Mouse (Mus musculus) lung, embryonic 14.5 days (tissue): ENCODE data around the gene Ociad2. TPM values are rescaled to one million over a fixed set of nuclear protein-coding genes. Genes with fewer than 3 reads are reported as not detected.

Experiments
- ATAC-seq: fragments of 200-750 bp; cut with Nextera tagmentation; 2 replicates; pipeline ENCODE4 v1.8.0; 2017; ENCODE audit warnings: mild to moderate bottlenecking, moderate TSS enrichment, moderate library complexity; ENCODE audit not compliant: insufficient read depth
- DNase-seq: peaks from one replicate; pipeline ENCODE4 v3.0.0-alpha.2; 2015
- H3K27ac ChIP-seq: fragments of 300-500 bp; sonication (generic); 2 replicates; pipeline ENCODE4 v1.5.1; 2014; ENCODE audit warnings: low read depth, mild to moderate bottlenecking, moderate library complexity
- H3K27me3 ChIP-seq: fragments of 300-500 bp; sonication (generic); 2 replicates; pipeline ENCODE4 v1.6.1; 2014; ENCODE audit warnings: low read length, control low read depth; ENCODE audit not compliant: insufficient read depth
- H3K36me3 ChIP-seq: fragments of 300-500 bp; sonication (generic); 2 replicates; pipeline ENCODE4 v1.6.1; 2014; ENCODE audit warnings: control low read depth; ENCODE audit not compliant: insufficient read depth
- H3K4me1 ChIP-seq: fragments of 300-500 bp; sonication (generic); 2 replicates; pipeline ENCODE4 v1.6.1; 2014; ENCODE audit warnings: antibody characterized with exemption, control low read depth; ENCODE audit not compliant: insufficient read depth
- H3K4me2 ChIP-seq: fragments of 300-500 bp; sonication (generic); 2 replicates; pipeline ENCODE4 v1.6.1; 2014; ENCODE audit warnings: mild to moderate bottlenecking
- H3K4me3 ChIP-seq: fragments of 300-500 bp; sonication (generic); 2 replicates; pipeline ENCODE4 v1.5.1; 2014; ENCODE audit warnings: low read depth, low read length
- H3K9ac ChIP-seq: fragments of 300-500 bp; sonication (generic); 2 replicates; pipeline ENCODE4 v1.6.1; 2014
- H3K9me3 ChIP-seq: fragments of 300-500 bp; sonication (generic); 2 replicates; pipeline ENCODE4 v1.6.1; 2016; ENCODE audit warnings: low read depth, low read length, control low read depth
- CTCF ChIP-seq: IDR thresholded peaks from 2 replicates; pipeline ENCODE4 v1.5.1; 2016; ENCODE audit warnings: antibody characterized with exemption, low read depth
- WGBS: fragments of 180-500 bp; shearing (Covaris S2); extraction: QIAGEN DNeasy Blood & Tissue Kit; methylation state at CpG from one replicate; pipeline ENCODE4 v1.1.7; 2014; 5-methylcytosine and 5-hydroxymethylcytosine counted together
- polyA plus RNA-seq: library from polyadenylated mRNA; unstranded; fragments of >200 nt; fragmentation: Nextera tagmentation; extraction: Ambion mirVana; gene quantifications from 2 replicates; pipeline ENCODE4 v1.2.1, GENCODE M21; 2014

Gene Ociad2
- polyA plus RNA-seq, 1 experiment from 2014 or later, result 29.3 TPM

DNA sequence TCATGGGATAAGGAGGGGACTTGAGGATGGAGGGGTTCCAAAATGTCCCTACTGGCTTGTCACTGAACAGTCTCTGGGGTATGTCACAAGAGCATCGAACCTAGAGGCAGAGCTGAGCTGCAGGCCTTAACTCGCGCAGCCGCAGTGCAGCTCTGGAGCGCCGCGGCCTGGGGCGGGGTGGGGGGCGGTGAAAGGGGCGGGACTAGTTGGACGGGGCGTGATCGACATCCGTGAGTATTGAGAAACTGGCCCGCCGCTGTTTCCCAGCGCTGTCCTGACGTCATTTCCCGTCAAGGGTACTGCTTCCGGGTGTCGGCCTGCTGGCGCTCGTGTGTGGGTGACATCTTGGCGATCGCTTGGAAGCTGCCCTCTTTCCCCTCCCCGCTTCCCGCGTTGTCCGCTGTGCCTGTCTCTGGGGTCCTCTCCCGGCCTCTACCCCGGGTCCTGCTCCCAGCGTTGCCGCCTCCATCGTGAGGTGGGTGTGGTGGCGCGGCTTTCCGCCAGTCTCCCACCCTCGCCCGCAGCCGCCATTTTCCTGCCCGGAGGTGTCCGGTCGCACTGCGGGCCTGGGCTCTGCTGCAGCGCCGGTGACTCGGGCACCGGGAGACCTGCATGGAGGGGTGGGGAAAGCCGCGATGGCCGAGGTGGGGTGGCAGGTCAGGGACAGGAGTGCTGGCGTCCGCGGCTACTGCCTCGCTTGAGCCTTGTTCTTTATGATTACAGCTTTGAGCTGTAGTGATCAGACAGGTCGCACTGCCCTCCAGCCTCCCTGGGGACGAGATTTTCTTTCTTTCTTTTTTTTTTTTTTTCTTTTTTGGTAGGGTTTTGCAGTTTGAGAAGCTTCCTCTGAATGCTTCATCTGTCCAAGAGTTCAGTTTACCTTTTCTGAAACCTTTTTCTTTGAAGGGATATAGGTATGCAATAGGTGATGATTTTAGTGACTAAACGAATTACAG is 48.0 kb downstream of the Ociad2 start, which contains the start of gene Ociad1:
Gene Ociad1, plus strand, starts transcription at position 283 of the 956 bp plus-strand sequence.
- Histone ChIP-seq H3K9ac (peak within 1 kb of the TSS; percentile 96), H3K27me3 (no peaks in the 10 kb centered on the region), H3K4me1 (peaks cover 6% of the 10 kb centered on the region; the same call in 1 of the 2 replicates), H3K9me3 (no peaks in the 10 kb centered on the region), H3K4me2 (peak within 1 kb of the TSS; percentile 82), H3K36me3 (peaks cover 23% of the 10 kb centered on the region), H3K27ac (peak within 1 kb of the TSS; percentile 93), H3K4me3 (peak within 1 kb of the TSS; percentile 91)
- under 1% methylated on average over 58 of the region's 58 CpGs for WGBS
- peak; percentile 32; the same call in 1 of the 2 replicates for TF ChIP-seq CTCF
- ATAC-seq (peak; percentile 99), DNase-seq (peak; percentile 99)

DNA sequence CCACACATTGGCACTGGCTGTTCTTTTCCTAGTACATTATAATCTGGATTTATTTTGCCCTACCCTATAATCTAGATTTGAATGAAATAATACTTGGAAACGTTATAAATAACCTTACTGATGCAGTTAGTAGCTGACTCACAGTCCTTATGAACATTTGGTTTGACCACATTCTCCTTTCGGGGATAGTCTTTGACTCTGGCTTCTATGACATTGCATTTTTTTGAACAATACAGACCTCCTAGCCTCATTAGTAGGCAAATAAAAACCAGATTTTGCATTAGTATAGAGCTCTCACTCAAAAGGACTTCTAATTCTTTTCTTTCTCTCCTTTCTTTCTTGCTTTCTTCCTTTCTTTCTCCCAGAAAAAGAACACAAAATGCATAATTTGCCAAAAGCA is 50.9 kb downstream of the Ociad2 start:
- Histone ChIP-seq H3K27me3 (no peaks in the 10 kb centered on the region), H3K4me2 (no peak overlapping the region), H3K36me3 (peaks cover 3% of the 10 kb centered on the region), H3K9me3 (no peaks in the 10 kb centered on the region), H3K4me3 (no peak overlapping the region), H3K27ac (no peak overlapping the region), H3K4me1 (peaks cover 6% of the 10 kb centered on the region; the same call in 1 of the 2 replicates), H3K9ac (no peak overlapping the region)
- ATAC-seq (no peak), DNase-seq (no peak)
- WGBS, result 62% methylated on average over 2 of the region's 2 CpGs
- no peak for TF ChIP-seq CTCF

DNA sequence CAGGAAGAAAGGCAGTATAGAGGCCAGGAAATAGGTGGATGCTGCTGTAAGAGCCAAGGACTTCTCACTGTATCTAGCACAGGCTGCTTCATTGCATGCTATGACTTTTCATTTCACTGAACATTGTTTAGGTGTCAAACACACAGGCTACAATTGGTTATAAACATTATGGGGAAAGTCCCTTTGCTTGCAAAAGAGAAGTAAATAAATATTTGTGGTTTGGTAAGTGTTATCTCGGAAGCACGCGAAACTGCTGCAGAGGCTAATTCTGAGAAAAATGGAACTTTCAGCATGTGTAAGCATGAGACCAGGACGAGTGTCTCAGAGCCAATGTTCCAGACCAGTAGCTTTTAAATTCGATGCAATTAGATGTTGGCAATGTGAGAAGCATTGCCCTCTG is 54.2 kb downstream of the Ociad2 start:
- no peak for TF ChIP-seq CTCF
- Histone ChIP-seq H3K9ac (no peak overlapping the region), H3K4me1 (no peaks in the 10 kb centered on the region), H3K9me3 (no peaks in the 10 kb centered on the region), H3K36me3 (no peaks in the 10 kb centered on the region), H3K27me3 (no peaks in the 10 kb centered on the region), H3K4me3 (no peak overlapping the region), H3K27ac (no peak overlapping the region), H3K4me2 (no peak overlapping the region)
- no peak for ATAC-seq
- WGBS, result 69% methylated on average over 5 of the region's 5 CpGs
- no peak for DNase-seq

DNA sequence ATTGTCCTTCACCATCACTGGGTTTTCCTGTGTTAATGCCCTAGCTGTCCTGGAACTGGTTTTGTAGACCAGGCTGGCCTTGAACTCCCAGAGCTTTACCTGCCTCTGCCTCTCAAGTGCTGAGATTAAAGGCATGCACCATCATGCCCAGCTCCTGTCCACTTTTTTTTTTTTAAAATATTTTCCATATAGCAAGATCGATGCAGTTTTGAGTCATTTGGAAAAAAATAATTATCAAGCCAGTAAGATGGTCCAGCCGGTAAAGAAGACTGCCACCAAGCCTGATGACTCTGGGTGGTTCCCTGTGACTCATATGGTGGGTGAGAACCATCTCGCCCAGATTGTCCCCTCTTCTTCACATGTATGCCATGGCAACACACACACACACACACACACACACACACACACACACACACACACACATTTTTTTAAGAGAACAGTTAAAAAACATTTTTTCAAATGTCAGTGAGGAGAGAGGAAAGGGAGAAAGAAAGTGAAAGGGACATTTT is 55.3 kb downstream of the Ociad2 start:
- Histone ChIP-seq H3K4me1 (no peaks in the 10 kb centered on the region), H3K4me2 (no peak overlapping the region), H3K36me3 (no peaks in the 10 kb centered on the region), H3K27me3 (no peaks in the 10 kb centered on the region), H3K9me3 (no peaks in the 10 kb centered on the region), H3K9ac (no peak overlapping the region), H3K27ac (no peak overlapping the region), H3K4me3 (no peak overlapping the region)
- ATAC-seq, result no peak
- TF ChIP-seq CTCF, result no peak
- whole genome bisulfite sequencing, result 79% methylated on average over 3 of the region's 3 CpGs
- DNase-seq, result no peak

DNA sequence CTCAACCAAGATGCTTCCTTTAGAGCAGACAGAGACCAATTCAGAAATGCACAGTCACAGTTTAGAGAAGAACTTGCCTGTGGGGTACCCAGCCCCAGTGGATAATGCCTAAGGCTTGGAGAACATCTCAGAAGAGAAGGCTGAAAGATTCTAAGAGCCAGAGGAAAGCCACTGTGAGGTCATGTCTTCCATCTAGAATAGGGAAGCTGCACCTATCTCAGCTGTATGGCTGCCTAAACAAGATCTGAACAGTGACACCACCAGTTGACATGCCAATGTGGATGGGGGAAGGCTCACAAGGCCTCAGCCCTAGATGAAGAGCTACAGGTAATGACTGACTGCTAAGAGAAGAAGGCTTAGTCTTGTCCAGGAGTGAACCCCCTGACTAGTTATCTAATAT is 56.8 kb downstream of the Ociad2 start:
- no peak for ATAC-seq
- no peak overlapping the region for H3K9ac ChIP-seq
- no peak for TF ChIP-seq CTCF
- H3K27me3 ChIP-seq, result no peaks in the 10 kb centered on the region
- H3K27ac ChIP-seq, result no peak overlapping the region
- no peak for DNase-seq
- no peaks in the 10 kb centered on the region for H3K36me3 ChIP-seq
- H3K4me1 ChIP-seq, result no peaks in the 10 kb centered on the region
- H3K9me3 ChIP-seq, result no peaks in the 10 kb centered on the region
- no peak overlapping the region for H3K4me3 ChIP-seq
- no peak overlapping the region for H3K4me2 ChIP-seq

DNA sequence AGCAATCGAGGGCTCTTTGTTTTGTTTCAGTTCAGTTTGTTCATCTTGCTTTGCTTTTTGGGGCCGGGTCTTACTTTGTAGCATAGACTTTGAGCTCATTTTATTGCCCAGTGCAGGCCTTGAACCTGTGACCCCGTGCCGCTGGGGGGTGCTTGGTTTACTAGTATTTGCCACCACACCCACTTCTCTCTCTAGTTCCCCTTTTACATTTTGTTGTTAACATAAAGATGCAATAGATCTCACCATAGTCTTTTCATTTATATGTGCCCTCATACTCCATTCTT is 60.3 kb downstream of the Ociad2 start:
- no peak for DNase-seq
- H3K27me3 ChIP-seq, result no peaks in the 10 kb centered on the region
- no peak overlapping the region for H3K4me2 ChIP-seq
- no peak overlapping the region for H3K4me3 ChIP-seq
- H3K9me3 ChIP-seq, result no peaks in the 10 kb centered on the region
- no peak for TF ChIP-seq CTCF
- ATAC-seq, result no peak
- H3K9ac ChIP-seq, result no peak overlapping the region
- no peaks in the 10 kb centered on the region for H3K4me1 ChIP-seq
- no peak overlapping the region for H3K27ac ChIP-seq
- H3K36me3 ChIP-seq, result no peaks in the 10 kb centered on the region
- WGBS, result 80% methylated on average over 4 of the region's 4 CpGs

DNA sequence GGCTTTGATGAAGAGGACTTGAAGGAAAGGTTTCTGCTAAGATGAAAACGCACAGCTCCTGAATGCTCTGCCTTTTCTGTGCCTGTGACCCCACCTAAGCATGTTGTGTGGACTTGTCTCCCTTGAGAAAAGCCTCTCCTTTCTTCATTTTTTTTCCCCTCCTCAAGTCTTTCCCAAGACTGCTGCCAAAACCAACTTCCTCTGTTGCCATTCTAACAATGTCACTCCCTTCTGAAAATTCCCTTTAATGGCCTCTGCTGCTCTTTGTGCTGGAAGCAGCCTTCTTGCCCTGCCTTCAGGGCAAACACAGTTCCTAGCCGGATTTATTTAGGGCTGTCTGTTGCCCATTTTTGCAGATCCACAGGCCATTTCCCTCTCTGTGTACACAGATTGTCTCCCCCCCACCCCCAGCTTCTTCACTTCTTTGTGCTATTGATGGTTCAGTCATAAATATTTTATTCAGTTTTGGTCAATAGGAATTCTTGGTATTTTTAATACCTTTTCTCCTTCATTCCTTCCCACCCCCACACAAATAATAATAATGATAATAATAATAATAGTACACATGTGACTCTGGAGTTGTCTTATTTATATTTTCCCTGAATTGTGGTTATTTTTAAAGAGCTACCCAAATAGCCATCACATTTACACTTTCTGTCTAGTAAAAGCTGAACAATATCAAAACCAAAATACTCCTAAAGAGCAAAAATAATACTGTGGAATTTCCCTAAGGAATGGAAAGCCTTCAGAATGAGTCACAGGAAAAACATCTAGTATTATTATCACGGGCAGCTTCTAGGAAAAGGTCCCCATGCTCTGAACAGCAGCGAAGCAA is 60.9 kb downstream of the Ociad2 start:
- Histone ChIP-seq H3K36me3 (no peaks in the 10 kb centered on the region), H3K4me2 (no peak overlapping the region), H3K9ac (no peak overlapping the region), H3K27ac (no peak overlapping the region), H3K4me3 (no peak overlapping the region), H3K9me3 (no peaks in the 10 kb centered on the region), H3K4me1 (no peaks in the 10 kb centered on the region), H3K27me3 (no peaks in the 10 kb centered on the region)
- 59% methylated on average over 4 of the region's 4 CpGs for WGBS
- peak; percentile 32 for DNase-seq
- TF ChIP-seq CTCF, result no peak
- ATAC-seq, result no peak
